Mouse (Mus musculus) CH12.LX (cell line): ENCODE results near the gene Lgr6. TPM values are rescaled to one million over a fixed set of nuclear protein-coding genes. Genes with fewer than 3 reads are reported as not detected.

ENCODE experiments used
- DNase-seq: peaks from one replicate; pipeline ENCODE4 v3.0.0-alpha.2; 2013; ENCODE audit errors: extremely low read depth
- H3K27ac ChIP-seq: 2 replicates; pipeline ENCODE4 v1.5.1; 2012; ENCODE audit warnings: low read depth, mild to moderate bottlenecking, control low read depth, moderate library complexity; ENCODE audit not compliant: insufficient read depth
- H3K27me3 ChIP-seq: replicated peaks from 2 replicates; pipeline ENCODE3; 2012; ENCODE audit warnings: inconsistent platforms
- H3K36me3 ChIP-seq, 2 experiments: replicated peaks in 1 of 2; 2 replicates each; pipeline versions ENCODE3 to v1.6.1; 2012; ENCODE audit warnings: inconsistent platforms in 1 of 2, low read length in 1 of 2, mild to moderate bottlenecking in 1 of 2, mixed read lengths in 1 of 2, moderate library complexity in 1 of 2; ENCODE audit not compliant: control insufficient read depth in 1 of 2, insufficient read depth in 1 of 2
- H3K4me1 ChIP-seq, 2 experiments: 2 replicates each; pipeline ENCODE4 v1.6.1; 2012; ENCODE audit warnings: inconsistent platforms in 1 of 2, moderate library complexity in 1 of 2; ENCODE audit not compliant: insufficient read depth in 2 of 2, control insufficient read depth in 1 of 2
- H3K4me2 ChIP-seq: 2 replicates; pipeline ENCODE4 v1.6.1; 2012; ENCODE audit warnings: low read depth, mild to moderate bottlenecking, control low read depth; ENCODE audit not compliant: poor library complexity, insufficient read depth, severe bottlenecking
- H3K4me3 ChIP-seq, 3 experiments: fragments of 150-350 bp in 1 of 3; sonication (generic) in 1 of 3; replicated peaks in 1 of 3; 2 replicates each; pipeline versions ENCODE3 to v1.5.1; 2011 to 2012; ENCODE audit warnings: low read depth in 2 of 3, low read length in 2 of 3, mild to moderate bottlenecking in 2 of 3, moderate library complexity in 2 of 3, control low read depth in 1 of 3, improper control_type of control experiment in 1 of 3, inconsistent platforms in 1 of 3, mixed read lengths in 1 of 3; ENCODE audit not compliant: poor library complexity in 1 of 3
- H3K79me2 ChIP-seq: replicated peaks from 2 replicates; pipeline ENCODE4 v1.6.1; 2012; ENCODE audit warnings: mild to moderate bottlenecking, moderate library complexity; ENCODE audit not compliant: control insufficient read depth, poor library complexity, insufficient read depth, severe bottlenecking; ENCODE audit errors: extremely low read depth
- H3K9ac ChIP-seq: 2 replicates; pipeline ENCODE4 v1.6.1; 2012; ENCODE audit warnings: low read depth, mild to moderate bottlenecking, control low read depth, moderate library complexity; ENCODE audit not compliant: insufficient read depth
- H3K9me3 ChIP-seq: replicated peaks from 2 replicates; pipeline ENCODE3; 2012; ENCODE audit warnings: low read length, inconsistent platforms, mixed read lengths
- BHLHE40 ChIP-seq: IDR thresholded peaks from 2 replicates; pipeline ENCODE4 v1.6.1; 2011; ENCODE audit warnings: mild to moderate bottlenecking, low read depth, low read length, improper control_type of control experiment
- CTCF ChIP-seq, 2 experiments: IDR thresholded peaks in 1 of 2; conservative IDR thresholded peaks in 1 of 2; 2 replicates each; pipeline ENCODE4 v1.5.1; 2011 to 2012; ENCODE audit warnings: low read depth in 2 of 2, low read length in 2 of 2, improper control_type of control experiment in 1 of 2, inconsistent platforms in 1 of 2, mild to moderate bottlenecking in 1 of 2, moderate library complexity in 1 of 2
- IRF4 ChIP-seq: IDR thresholded peaks from 2 replicates; pipeline ENCODE4 v1.6.1; 2014; ENCODE audit warnings: low read depth, mild to moderate bottlenecking, inconsistent platforms, low read length, improper control_type of control experiment
- JUND ChIP-seq: conservative IDR thresholded peaks from 2 replicates; pipeline ENCODE4 v1.6.1; 2011; ENCODE audit warnings: low read depth, low read length, improper control_type of control experiment
- MAZ ChIP-seq: IDR thresholded peaks from 2 replicates; pipeline ENCODE4 v1.6.1; 2012; ENCODE audit warnings: low read depth, mild to moderate bottlenecking, inconsistent platforms, low read length, improper control_type of control experiment, moderate library complexity
- MYC ChIP-seq: IDR thresholded peaks from 2 replicates; pipeline ENCODE4 v1.6.1; 2011; ENCODE audit warnings: low read depth, mild to moderate bottlenecking, improper control_type of control experiment, low read length
- NRF1 ChIP-seq: IDR thresholded peaks from 2 replicates; pipeline ENCODE4 v1.6.1; 2014; ENCODE audit warnings: low read depth, mild to moderate bottlenecking, inconsistent platforms, low read length, improper control_type of control experiment, moderate library complexity
- RAD21 ChIP-seq: IDR thresholded peaks from 2 replicates; pipeline ENCODE4 v1.6.1; 2011; ENCODE audit warnings: low read depth, mild to moderate bottlenecking, low read length, improper control_type of control experiment, moderate library complexity
- RCOR1 ChIP-seq: conservative IDR thresholded peaks from 2 replicates; pipeline ENCODE4 v1.6.1; 2012; ENCODE audit warnings: low read depth, mild to moderate bottlenecking, inconsistent platforms, low read length, improper control_type of control experiment
- SMC3 ChIP-seq: IDR thresholded peaks from 2 replicates; pipeline ENCODE4 v1.6.1; 2011; ENCODE audit warnings: low read depth, low read length, improper control_type of control experiment
- USF2 ChIP-seq: conservative IDR thresholded peaks from 2 replicates; pipeline ENCODE4 v1.6.1; 2011; ENCODE audit warnings: low read depth, low read length, improper control_type of control experiment
- ZC3H11A ChIP-seq: IDR thresholded peaks from 2 replicates; pipeline ENCODE4 v1.6.1; 2012; ENCODE audit warnings: low read depth, mild to moderate bottlenecking, inconsistent platforms, low read length, improper control_type of control experiment
- ZMIZ1 ChIP-seq: IDR thresholded peaks from 2 replicates; pipeline ENCODE4 v1.6.1; 2012; ENCODE audit warnings: low read depth, mild to moderate bottlenecking, inconsistent platforms, low read length, improper control_type of control experiment
- dilution Hi-C: fragments of 300-500 bp; cut with MboI; formaldehyde crosslinking; loops from 2 replicates; pipeline ENCODE4 v1.14.3; 2020; ENCODE audit warnings: low sequenced_read_pairs; ENCODE audit not compliant: extremely low pct_unique_long_range_greater_than_20kb, extremely low pct_ligation_motif_present
- in situ Hi-C: fragments of 300-500 bp; cut with MboI; formaldehyde crosslinking; loops from 3 replicates; pipeline ENCODE4 v1.14.3; 2019; ENCODE audit warnings: low sequenced_read_pairs, low pct_ligation_motif_present, low pct_unique_long_range_greater_than_20kb, mixed read lengths
- polyA plus RNA-seq: library from polyadenylated mRNA; unstranded; fragments of >175 nt; gene quantifications from 2 replicates; pipeline ENCODE4 v1.2.1, GENCODE M21; 2012; ENCODE audit warnings: low read depth; ENCODE audit not compliant: insufficient read length
- total RNA-seq, 2 experiments: library from RNA; depleted of rRNA; stranded (reverse); fragments of 300-350 nt in 1 of 2; fragments of >200 nt in 1 of 2; gene quantifications; 2 replicates each; pipeline ENCODE4 v1.2.3; 2012 to 2014

Gene Lgr6
- total and polyA plus RNA-seq, 3 experiments: 0.07 to 0.17 (median 0.16) TPM

GRCm38 (mm10) chr1:134987173-134987961 lies 117.7 kb downstream of the Lgr6 start:
- Histone ChIP-seq H3K79me2 (no peaks in the 10 kb centered on the region), H3K36me3 (no peaks in the 10 kb centered on the region), H3K9me3 (no peaks in the 10 kb centered on the region), H3K4me1 (peaks cover 6 to 24% of the 10 kb centered on the region in 2 experiments), H3K4me3 (no peak overlapping the region), H3K27me3 (peaks cover 4% of the 10 kb centered on the region), H3K27ac (no peak overlapping the region), H3K4me2 (no peak overlapping the region), H3K9ac (no peak overlapping the region)
- no peak for DNase-seq
- dilution Hi-C loops (no loop called here), in situ Hi-C loops (no loop called here)
- TF ChIP-seq MYC (no peak), NRF1 (peak; percentile 63)

- dilution Hi-C loops (no loop called here), in situ Hi-C loops (no loop called here)
- H3K27ac ChIP-seq: no peak overlapping the region
- no peaks in the 10 kb centered on the region for H3K4me1 ChIP-seq
- peaks cover 35 to 77% of the 10 kb centered on the region in 2 experiments for H3K36me3 ChIP-seq
- TF ChIP-seq BHLHE40: no peak
- no peak for TF ChIP-seq IRF4
- peak in 1 of 2 experiments; percentile 33; a peak in 2 of 4 replicates for TF ChIP-seq CTCF (conservative IDR thresholded peaks at IDR 0.05 in 1 of 2, IDR thresholded peaks at IDR 0.05 in 1 of 2; ENCODE audit: low read depth in 2 of 2, low read length in 2 of 2)
- peak; percentile 40 for TF ChIP-seq RAD21
- no peaks in the 10 kb centered on the region for H3K79me2 ChIP-seq
- no peaks in the 10 kb centered on the region for H3K27me3 ChIP-seq
- no peak for DNase-seq
- H3K4me3 ChIP-seq: no peak overlapping the region
- no peak overlapping the region for H3K4me2 ChIP-seq
- no peak overlapping the region for H3K9ac ChIP-seq
- H3K9me3 ChIP-seq: no peaks in the 10 kb centered on the region
Measured at GRCm38 (mm10) chr1:134972920-134973319, 132.2 kb downstream of the Lgr6 start.

- H3K79me2 ChIP-seq: peaks cover 7% of the 10 kb centered on the region; the same call in 1 of the 2 replicates
- no peak for DNase-seq
- peaks cover 0 to 13% of the 10 kb centered on the region in 2 experiments; a peak in 2 of 4 replicates for H3K4me1 ChIP-seq
- dilution Hi-C loops: no loop called here
- H3K9me3 ChIP-seq: no peaks in the 10 kb centered on the region
- no peak overlapping the region for H3K27ac ChIP-seq
- no peak overlapping the region for H3K4me2 ChIP-seq
- H3K9ac ChIP-seq: no peak overlapping the region
- TF ChIP-seq MAZ: no peak
- no peak for TF ChIP-seq USF2
- TF ChIP-seq JUND: no peak
- TF ChIP-seq ZC3H11A: no peak
- TF ChIP-seq SMC3: no peak
- no peak for TF ChIP-seq ZMIZ1
- TF ChIP-seq RCOR1: no peak
- TF ChIP-seq, all 38 proteins: peak for 0
- Histone ChIP-seq H3K4me3 (no peak overlapping the region), H3K27me3 (peaks cover 7% of the 10 kb centered on the region), H3K36me3 (peaks cover 17 to 39% of the 10 kb centered on the region in 2 experiments)
- in situ Hi-C loops: no loop called here
Measured at GRCm38 (mm10) chr1:134965430-134965829, 139.6 kb downstream of the Lgr6 start.
